Mouse (Mus musculus) kidney, postnatal 0 days (tissue): ENCODE measurements around the gene Adss. TPM values are rescaled to one million over a fixed set of nuclear protein-coding genes. Genes with fewer than 3 reads are reported as not detected.

Source experiments
- ATAC-seq: fragments of 200-750 bp; cut with Nextera tagmentation; replicated peaks from 2 replicates; pipeline ENCODE4 v1.8.0; 2017; ENCODE audit warnings: low read depth, moderate number of reproducible peaks, moderate TSS enrichment, moderate library complexity; ENCODE audit not compliant: low FRiP score
- DNase-seq: peaks from one replicate; pipeline ENCODE4 v3.0.0-alpha.2; 2016; ENCODE audit warnings: low spot score
- H3K27ac ChIP-seq: fragments of 300-500 bp; sonication (generic); 2 replicates; pipeline ENCODE4 v1.5.1; 2014; ENCODE audit warnings: mild to moderate bottlenecking
- H3K27me3 ChIP-seq: fragments of 300-500 bp; sonication (generic); 2 replicates; pipeline ENCODE4 v1.6.1; 2014; ENCODE audit warnings: low read length, mixed read lengths; ENCODE audit not compliant: insufficient read depth
- H3K36me3 ChIP-seq: fragments of 300-500 bp; sonication (generic); 2 replicates; pipeline ENCODE4 v1.6.1; 2014; ENCODE audit warnings: low read length, mixed read lengths; ENCODE audit not compliant: insufficient read depth
- H3K4me1 ChIP-seq: fragments of 300-500 bp; sonication (generic); replicated peaks from 2 replicates; pipeline ENCODE4 v1.6.1; 2014; ENCODE audit warnings: antibody characterized with exemption, low read length, mixed read lengths; ENCODE audit not compliant: insufficient read depth
- H3K4me2 ChIP-seq: fragments of 300-500 bp; sonication (generic); 2 replicates; pipeline ENCODE4 v1.6.1; 2014; ENCODE audit warnings: mild to moderate bottlenecking, low read length, moderate library complexity, mixed read lengths
- H3K4me3 ChIP-seq: fragments of 300-500 bp; sonication (generic); replicated peaks from 2 replicates; pipeline ENCODE4 v1.5.1; 2014; ENCODE audit warnings: low read depth, low read length
- H3K9ac ChIP-seq: fragments of 300-500 bp; sonication (generic); 2 replicates; pipeline ENCODE4 v1.6.1; 2014; ENCODE audit warnings: low read depth, low read length
- H3K9me3 ChIP-seq: fragments of 300-500 bp; sonication (generic); replicated peaks from 2 replicates; pipeline ENCODE4 v1.6.1; 2016; ENCODE audit warnings: low read length, inconsistent platforms, mixed read lengths
- CTCF ChIP-seq: IDR thresholded peaks from 2 replicates; pipeline ENCODE4 v1.5.1; 2016; ENCODE audit warnings: antibody characterized with exemption, low read depth, mild to moderate bottlenecking, moderate library complexity
- WGBS: fragments of 180-500 bp; shearing (Covaris S2); extraction: QIAGEN DNeasy Blood & Tissue Kit; methylation state at CpG from one replicate; pipeline ENCODE4 v1.1.7; 2014; 5-methylcytosine and 5-hydroxymethylcytosine counted together
- polyA plus RNA-seq: library from polyadenylated mRNA; unstranded; fragments of >200 nt; fragmentation: Nextera tagmentation; extraction: Ambion mirVana; gene quantifications from 2 replicates; pipeline ENCODE4 v1.2.1, GENCODE M21; 2015

Adss gene
- polyA plus RNA-seq, 1 experiment from 2014 or later = 51.1 TPM

GRCm38 (mm10) chr1:177718340-177719028 is 77.8 kb downstream of the Adss start:
- no peak for TF ChIP-seq CTCF
- no peaks in the 10 kb centered on the region for H3K27me3 ChIP-seq
- H3K4me2 ChIP-seq = no peak overlapping the region
- no peaks in the 10 kb centered on the region for H3K4me1 ChIP-seq
- H3K4me3 ChIP-seq = no peak overlapping the region
- no peaks in the 10 kb centered on the region for H3K9me3 ChIP-seq
- WGBS = 60% methylated on average over 11 of the region's 11 CpGs
- H3K36me3 ChIP-seq = no peaks in the 10 kb centered on the region
- no peak overlapping the region for H3K27ac ChIP-seq
- no peak overlapping the region for H3K9ac ChIP-seq
- ATAC-seq (no peak), DNase-seq (no peak)

DNA sequence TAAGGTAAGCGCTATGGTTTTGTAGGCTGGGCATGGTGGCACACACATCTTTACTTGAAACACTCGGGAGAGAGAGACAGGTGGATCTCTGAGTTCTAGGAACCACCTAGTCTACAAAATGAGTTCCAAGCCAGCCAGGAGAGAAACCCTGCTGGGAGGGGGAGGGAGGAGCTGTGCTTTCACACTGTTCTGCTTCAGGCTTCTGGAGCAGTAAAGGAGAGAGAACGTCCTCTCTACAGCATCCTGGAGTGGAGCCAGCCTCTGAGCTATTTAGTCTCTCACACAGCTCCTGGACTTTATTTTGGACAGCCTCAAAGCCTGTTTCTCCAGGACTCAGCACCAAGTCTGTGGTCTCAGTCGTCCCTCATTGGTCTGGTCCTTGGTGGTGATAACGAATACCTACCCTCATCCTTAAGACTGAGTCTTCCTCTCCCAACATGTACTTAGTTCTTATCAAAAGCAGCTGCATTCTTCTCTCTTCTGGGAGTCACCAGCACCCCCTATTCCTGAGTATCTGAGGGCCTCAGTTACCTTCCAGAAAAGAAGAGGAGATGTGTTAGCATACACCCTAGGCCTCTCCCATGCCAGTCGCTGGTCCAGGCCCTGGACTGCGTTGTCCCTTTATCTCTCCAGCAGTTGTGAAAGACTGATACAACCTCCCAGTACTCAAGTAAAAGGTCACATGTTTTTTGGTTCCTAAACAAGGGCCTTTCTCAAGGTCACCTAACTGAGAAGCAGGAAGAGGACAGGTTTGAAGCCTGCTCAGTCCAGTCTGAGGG is 79.1 kb downstream of the Adss start:
- no peak overlapping the region for H3K4me2 ChIP-seq
- DNase-seq = no peak
- no peak for TF ChIP-seq CTCF
- no peaks in the 10 kb centered on the region for H3K27me3 ChIP-seq
- no peaks in the 10 kb centered on the region for H3K36me3 ChIP-seq
- no peak overlapping the region for H3K9ac ChIP-seq
- ATAC-seq = no peak
- WGBS = 77% methylated on average over 7 of the region's 7 CpGs
- no peak overlapping the region for H3K4me3 ChIP-seq
- no peaks in the 10 kb centered on the region for H3K4me1 ChIP-seq
- no peaks in the 10 kb centered on the region for H3K9me3 ChIP-seq
- no peak overlapping the region for H3K27ac ChIP-seq

- ATAC-seq = no peak
- 83% methylated on average over 3 of the region's 3 CpGs for WGBS
Observed at GRCm38 (mm10) chr1:177716448-177716847, 79.9 kb downstream of the Adss start.

DNA sequence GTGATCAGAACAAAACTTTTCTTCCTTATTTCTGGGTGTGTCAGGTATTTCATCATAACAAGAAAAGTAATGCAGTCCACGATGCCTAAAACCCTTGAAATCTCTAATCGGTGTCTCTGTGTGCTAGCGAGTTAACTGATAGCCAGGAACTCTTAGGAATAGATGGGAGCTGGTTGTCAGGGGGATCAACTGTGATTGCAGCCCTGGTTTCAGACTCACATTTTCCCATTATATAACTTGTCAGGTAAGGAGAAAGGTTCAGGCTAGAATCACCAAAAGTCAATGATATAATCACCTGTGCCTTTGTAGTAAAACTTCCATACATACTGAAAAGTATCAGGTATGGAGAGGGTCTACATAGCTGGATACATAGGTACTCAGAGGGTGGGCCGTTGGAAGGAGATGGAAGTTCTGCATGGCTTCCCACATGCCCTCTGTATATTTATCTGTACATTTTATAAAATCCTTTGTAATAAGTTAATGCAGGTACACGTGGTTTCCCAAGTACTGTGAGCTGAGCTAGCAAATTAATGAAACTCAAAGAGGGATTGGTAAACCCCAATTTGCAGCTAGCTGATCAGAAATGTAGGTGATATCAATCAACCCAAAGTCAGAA is 81.8 kb downstream of the Adss start:
- Histone ChIP-seq H3K27me3 (no peaks in the 10 kb centered on the region), H3K9ac (no peak overlapping the region), H3K36me3 (no peaks in the 10 kb centered on the region), H3K4me2 (no peak overlapping the region), H3K4me1 (no peaks in the 10 kb centered on the region), H3K27ac (no peak overlapping the region), H3K4me3 (no peak overlapping the region), H3K9me3 (no peaks in the 10 kb centered on the region)
- 88% methylated on average over 5 of the region's 5 CpGs for WGBS
- TF ChIP-seq CTCF = no peak
- ATAC-seq (no peak), DNase-seq (no peak)

More at GRCm38 (mm10) chr1:177716448-177716847, 79.9 kb downstream of the Adss start:
- no peak overlapping the region for H3K27ac ChIP-seq
- H3K4me2 ChIP-seq = no peak overlapping the region
- TF ChIP-seq CTCF = no peak
- no peaks in the 10 kb centered on the region for H3K36me3 ChIP-seq
- H3K9me3 ChIP-seq = no peaks in the 10 kb centered on the region
- H3K27me3 ChIP-seq = no peaks in the 10 kb centered on the region
- no peak for DNase-seq
- no peak overlapping the region for H3K9ac ChIP-seq
- H3K4me1 ChIP-seq = no peaks in the 10 kb centered on the region
- no peak overlapping the region for H3K4me3 ChIP-seq

DNA sequence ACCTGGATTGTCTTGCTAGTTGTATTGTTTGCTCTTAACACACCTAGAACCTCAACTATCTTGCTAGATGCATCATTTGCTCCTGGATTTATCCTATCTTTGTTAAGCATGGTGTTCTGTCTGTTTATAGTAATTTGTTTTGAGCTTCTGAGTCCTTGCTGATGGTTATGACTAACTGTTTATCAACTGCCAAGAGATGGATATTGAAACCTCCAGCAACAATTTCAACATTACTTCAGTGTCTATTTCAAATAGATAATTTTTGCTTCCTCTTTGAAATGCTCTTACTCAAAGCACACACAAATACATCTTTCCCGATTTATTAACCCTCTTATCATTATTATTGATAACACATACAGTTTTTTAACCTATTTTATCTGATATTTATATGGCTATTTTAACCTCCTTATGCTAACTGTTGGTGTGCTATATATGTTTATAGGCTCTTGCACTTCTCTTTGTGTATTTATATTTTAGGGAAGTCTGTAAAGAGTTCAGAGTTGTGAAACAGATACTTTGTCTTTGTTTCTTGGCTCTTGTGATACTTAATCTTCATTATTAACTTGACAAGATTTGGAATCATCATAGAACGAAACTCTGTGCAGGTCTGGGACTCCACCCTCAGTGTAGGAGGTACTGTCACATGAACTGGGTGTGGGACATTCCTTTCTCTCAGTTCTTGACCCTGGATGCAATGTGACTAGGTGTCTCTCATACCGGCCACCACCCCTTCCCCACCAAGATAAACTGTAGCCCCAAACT is 82.5 kb downstream of the Adss start:
- H3K27ac ChIP-seq = no peak overlapping the region
- no peak for ATAC-seq
- TF ChIP-seq CTCF = no peak
- no peak for DNase-seq
- H3K36me3 ChIP-seq = no peaks in the 10 kb centered on the region
- H3K9me3 ChIP-seq = no peaks in the 10 kb centered on the region
- H3K4me2 ChIP-seq = no peak overlapping the region
- 75% methylated on average over 3 of the region's 3 CpGs for WGBS
- H3K27me3 ChIP-seq = no peaks in the 10 kb centered on the region
- no peak overlapping the region for H3K4me3 ChIP-seq
- H3K4me1 ChIP-seq = no peaks in the 10 kb centered on the region
- no peak overlapping the region for H3K9ac ChIP-seq

Other genes with a start within 250 kb of the Adss start
- 6.3 and 9.1 TPM in 2 replicates for gene 1700016C15Rik, start 66.7 kb downstream of the Adss start, polyA plus RNA-seq
- gene Catspere2, start 186.9 kb upstream of the Adss start, polyA plus RNA-seq = 0.66 and 0.69 TPM in 2 replicates